Mouse (Mus musculus): ENCODE measurements around the gene Ppp6c.
"Not testable (repeated sequence)": the region's sequence is repeated elsewhere in the genome, so short reads cannot be mapped to it uniquely, and the experiment has no call there.

Ppp6c gene

GRCm38 (mm10) chr2:39226019-39226640, at the start of gene Ppp6c:
Gene Ppp6c, minus strand, starts transcription at chr2:39226451.
- DNase-seq: peak; percentile 85 to 90

GRCm38 (mm10) chr2:39268357-39268756, 42.1 kb upstream of the Ppp6c start:
- DNase-seq: peak in 1 of 2 experiments; percentile 3

GRCm38 (mm10) chr2:39252275-39252674, 26.0 kb upstream of the Ppp6c start:
- not testable (repeated sequence) for DNase-seq

DNA sequence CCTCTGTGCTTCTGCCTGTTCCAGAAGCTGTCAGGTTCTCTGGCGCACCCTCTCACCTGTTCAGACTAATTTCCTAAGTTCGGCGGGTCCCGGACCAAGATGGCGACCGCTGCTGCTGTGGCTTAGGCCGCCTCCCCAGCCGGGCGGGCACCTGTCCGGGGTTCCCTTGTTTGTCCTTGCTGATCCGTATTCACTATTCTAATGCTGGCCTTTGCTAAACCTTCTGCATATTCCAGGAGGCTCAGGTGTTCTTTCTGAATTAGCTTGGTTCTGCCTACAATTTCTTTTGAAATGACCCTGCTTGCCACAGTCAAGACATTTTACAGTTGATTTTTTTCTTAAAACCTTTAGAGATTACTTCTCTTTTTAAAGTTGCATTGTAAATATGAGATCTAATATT, 20.6 kb upstream of the Ppp6c start:
- not testable (repeated sequence) for DNase-seq

- no peak for DNase-seq
These were observed 480 bp upstream of the Ppp6c start for GRCm38 (mm10) chr2:39226731-39227130.

- not testable (repeated sequence) for DNase-seq
These were observed 776 bp downstream of the Ppp6c start for GRCm38 (mm10) chr2:39225331-39226018.

- DNase-seq: no peak
These were observed 1.6 kb downstream of the Ppp6c start for GRCm38 (mm10) chr2:39224621-39225020.

DNA sequence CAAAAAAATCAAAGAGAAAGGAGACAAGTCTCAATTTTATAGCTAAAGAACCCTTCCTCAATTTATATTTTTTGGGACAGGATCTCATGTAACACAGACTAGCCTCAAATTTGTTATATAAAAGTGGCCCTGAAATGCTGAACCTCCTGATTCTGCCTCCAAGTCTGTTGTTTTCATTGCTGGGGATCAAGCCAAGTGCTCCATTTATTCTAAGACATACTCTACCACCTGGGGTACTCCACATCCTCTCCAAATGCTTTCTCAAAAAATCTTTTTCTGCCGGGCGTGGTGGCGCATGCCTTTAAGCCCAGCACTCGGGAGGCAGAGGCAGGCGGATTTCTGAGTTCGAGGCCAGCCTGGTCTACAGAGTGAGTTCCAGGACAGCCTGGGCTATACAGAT, 6.2 kb downstream of the Ppp6c start:
- DNase-seq: no peak

DNA sequence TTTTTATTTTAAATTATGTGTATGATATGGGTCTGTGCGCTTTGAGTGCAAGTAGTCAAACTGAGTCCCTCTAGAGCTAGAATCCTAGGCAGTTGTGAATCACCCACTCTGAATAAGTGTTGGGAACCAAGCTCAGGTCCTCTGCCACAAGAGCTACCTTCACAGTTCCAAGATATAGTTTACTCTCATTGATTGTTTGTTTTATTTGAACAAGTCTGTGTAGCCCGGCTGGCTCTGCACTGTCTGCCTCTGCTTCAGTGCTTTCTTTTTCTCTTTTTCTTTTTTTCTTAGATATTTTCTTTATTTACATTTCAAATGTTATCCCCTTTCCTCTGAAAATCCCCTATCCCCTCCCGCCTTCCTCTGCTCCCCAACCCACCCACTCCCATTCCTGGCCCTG, 7.2 kb downstream of the Ppp6c start:
- no peak for DNase-seq

DNA sequence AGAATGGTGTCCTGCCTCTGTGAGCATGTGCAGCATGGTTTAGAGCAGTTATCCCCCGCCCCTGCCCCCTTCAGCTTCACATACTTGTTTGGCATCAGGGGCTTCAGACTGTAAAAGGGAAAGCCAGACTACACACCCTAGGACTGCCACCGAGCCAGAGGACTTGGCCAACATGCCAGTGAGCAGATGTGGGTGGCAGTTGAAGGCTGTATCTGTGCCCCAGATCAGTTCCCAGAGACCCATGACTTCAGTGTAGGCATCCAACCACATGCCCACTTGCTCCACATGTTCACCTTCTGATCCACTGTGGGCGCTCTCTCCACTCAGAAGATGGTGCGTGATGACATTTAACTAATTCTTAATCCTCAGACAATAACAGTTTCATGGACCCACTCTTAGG, 9.1 kb downstream of the Ppp6c start:
- no peak for DNase-seq

GRCm38 (mm10) chr2:39210738-39211137, 15.5 kb downstream of the Ppp6c start:
- no peak for DNase-seq

DNA sequence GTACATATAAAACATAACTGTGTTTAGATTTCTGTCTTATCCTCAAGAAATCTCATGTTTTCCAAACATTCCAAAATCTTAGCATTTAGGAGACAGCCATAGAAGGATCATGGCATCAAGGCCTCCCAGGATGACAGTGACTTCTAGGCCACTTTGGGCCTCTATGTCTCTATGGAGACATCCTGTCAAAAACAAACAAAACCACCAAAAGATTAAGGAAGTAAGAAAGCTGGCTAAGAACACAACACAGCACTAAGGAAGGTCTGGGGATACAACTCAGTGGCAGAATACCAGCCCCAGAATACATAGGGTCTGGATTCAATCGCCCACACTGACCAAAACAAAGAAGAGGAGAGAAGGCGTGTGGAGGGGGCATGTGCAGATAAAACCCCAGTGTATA, 22.9 kb downstream of the Ppp6c start:
- DNase-seq: no peak

DNA sequence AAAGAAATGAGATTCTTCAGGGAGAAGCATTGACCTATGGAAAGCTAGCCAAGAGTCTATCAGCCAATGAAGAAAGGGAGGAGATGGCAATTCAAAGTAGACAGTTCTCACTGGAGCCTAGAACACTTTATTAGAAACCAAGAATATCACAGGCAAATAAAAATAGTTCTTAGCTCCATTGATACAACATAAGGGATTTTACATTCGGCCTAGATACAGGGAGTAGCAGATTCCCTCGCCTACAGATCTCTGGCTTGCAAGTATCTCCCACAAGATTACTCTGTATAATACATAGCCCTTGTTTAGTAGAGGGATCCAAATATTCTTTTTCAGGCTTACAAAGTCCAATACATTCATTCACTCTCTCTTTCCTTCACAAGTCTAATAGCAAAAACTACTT, 31.4 kb downstream of the Ppp6c start:
- DNase-seq: no peak

DNA sequence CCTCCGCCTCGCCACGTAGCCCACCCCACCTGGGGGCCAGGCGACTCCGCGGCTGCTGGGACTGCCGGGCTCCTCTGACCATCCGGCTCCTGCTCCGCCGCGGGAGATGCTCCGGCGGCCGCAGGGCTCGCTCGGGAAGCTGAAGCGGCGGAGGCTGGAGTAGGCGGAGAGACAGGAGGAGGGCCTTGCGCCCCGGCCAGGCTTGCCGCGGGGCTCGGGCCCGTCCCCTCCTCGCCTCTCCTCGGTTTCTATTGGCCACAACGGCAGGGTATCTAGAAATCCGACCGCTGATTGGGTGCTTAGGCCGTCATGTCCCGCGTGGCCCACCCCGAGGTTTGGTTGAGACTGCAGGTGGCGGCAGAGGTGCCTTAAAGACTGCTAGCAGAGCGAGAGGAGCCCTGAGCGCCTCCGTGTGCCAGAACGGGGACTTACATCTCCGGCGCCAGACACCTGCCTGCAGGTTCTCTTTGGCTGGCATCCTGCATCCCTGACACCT, 35.6 kb downstream of the Ppp6c start, which contains the start of gene Scai:
Gene Scai, minus strand, starts transcription at position 174 of the 496 bp plus-strand sequence.
- peak; percentile 94 to 95 for DNase-seq

DNA sequence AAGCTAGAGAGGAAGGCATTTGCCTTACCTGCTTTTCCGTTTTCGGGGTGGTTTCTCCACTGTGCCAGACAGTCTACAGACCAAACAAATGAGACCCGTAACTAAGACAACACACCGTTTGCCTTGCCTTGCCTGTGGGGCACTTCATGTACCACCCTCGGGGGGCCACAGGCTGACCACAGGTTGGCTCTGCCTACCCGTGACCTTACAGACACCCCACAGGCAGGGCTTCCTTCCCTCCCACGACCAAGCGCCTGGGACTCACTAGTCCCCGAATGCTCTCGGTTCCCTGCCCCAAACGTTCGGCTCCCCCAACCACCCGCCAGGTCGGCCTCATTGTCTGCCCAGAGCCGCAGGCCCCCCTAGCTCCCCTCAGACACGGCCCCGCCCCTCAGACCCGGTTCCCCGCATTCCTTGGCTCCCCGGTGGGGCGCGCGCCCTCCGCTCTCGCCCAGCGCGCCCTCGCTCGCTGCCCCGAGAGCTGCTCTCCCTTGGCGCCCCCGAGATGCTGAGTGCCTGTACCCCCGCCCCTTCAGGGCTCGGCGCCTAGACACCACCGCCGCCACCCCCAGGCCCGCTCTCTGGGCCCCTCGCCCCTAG, 36.2 kb downstream of the Ppp6c start:
- no peak for DNase-seq

DNA sequence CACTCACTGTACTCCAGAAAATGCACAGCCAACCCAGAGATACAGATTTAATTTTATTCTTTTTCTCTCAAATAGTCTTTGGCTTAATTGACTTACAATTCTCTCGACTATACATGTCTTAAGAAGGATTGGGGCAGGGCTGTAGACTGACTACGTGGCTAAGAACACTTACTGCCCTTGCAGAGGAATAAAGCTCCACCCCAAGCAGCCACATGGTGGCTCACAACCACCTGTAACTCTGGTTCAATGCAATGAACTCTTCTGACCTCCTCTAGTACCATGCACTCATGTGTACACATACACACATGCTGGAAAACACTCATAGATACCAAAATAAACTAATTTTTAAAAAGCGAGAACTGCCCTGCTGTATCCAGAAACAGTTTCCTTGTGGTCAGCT, 40.3 kb downstream of the Ppp6c start:
- DNase-seq: no peak

GRCm38 (mm10) chr2:39183587-39183986, 42.7 kb downstream of the Ppp6c start:
- no peak for DNase-seq

- DNase-seq: no peak
These were observed 65.3 kb downstream of the Ppp6c start for GRCm38 (mm10) chr2:39160996-39161395.

DNA sequence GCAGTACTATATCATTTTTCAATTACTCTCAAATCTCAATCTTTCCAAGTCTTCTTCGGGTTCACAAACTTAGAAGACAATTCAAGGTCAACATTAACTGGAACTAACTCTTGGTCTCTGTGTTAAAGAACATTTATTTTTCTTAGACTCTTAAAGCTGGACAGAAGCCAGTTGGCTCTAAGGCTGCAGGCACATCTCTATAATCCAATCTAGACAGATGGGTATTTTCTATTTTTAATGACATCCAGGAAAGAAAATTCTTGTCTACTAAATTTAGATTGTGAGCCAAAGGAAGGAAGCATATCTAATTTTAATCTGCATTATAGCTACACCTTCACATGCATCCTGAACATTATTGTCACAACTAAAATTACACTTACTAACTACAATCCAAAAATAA, 68.3 kb downstream of the Ppp6c start:
- no peak for DNase-seq

- DNase-seq: no peak
These were observed 69.4 kb downstream of the Ppp6c start for GRCm38 (mm10) chr2:39156821-39157220.

GRCm38 (mm10) chr2:39150943-39151342, 75.3 kb downstream of the Ppp6c start:
- DNase-seq: no peak

DNA sequence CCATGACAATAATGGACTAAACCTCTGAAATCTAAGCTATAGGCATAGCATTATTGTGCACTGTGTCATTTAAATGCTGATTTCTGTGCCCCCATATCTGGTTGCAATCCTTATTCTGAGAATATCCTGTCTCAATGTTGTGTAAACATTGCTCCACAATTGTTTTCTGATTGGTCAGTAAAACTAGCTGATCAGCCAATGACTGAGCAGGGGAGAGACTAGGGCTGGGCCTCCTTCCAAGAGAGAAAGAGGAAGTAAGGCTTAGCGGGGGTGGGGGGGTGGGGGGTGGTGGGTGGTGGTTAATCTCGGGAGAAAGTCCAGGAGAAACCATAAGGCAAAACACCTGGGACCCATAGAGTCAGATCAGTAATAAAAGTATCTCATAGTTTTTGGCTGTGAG, 78.2 kb downstream of the Ppp6c start:
- no peak for DNase-seq

DNA sequence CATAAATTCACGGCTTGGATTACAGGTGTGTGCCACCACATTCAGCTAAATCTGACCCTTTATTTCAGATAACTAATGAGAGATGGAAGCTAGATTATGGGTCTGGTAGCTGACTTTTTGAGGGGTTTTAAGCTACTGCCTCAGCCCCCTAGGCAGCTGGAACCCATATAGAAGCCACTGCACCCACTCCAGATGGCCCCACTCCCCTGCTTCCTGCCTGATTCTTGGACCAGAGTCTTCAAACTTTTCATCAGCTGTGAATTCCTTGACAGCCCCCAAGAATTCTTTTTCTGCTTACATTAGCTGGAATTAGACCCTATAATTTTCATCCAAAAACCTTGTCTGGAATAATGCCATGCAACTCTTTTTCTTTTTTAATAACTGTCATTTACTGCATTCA, 79.8 kb downstream of the Ppp6c start:
- no peak for DNase-seq
